Mouse (Mus musculus) c-Kit-negative CD71-positive TER-119-positive erythroid progenitor cells, embryonic 14.5 days (primary cell): ENCODE results near the gene Tlr5.

ENCODE experiments used
- DNase-seq: peaks from one replicate; pipeline ENCODE4 v3.0.0-alpha.2; 2013; ENCODE audit warnings: low read depth, low spot score

Gene Tlr5

GRCm38 (mm10) chr1:182990092-182990762 lies 35.6 kb downstream of the Tlr5 start:
- no peak for DNase-seq

DNA sequence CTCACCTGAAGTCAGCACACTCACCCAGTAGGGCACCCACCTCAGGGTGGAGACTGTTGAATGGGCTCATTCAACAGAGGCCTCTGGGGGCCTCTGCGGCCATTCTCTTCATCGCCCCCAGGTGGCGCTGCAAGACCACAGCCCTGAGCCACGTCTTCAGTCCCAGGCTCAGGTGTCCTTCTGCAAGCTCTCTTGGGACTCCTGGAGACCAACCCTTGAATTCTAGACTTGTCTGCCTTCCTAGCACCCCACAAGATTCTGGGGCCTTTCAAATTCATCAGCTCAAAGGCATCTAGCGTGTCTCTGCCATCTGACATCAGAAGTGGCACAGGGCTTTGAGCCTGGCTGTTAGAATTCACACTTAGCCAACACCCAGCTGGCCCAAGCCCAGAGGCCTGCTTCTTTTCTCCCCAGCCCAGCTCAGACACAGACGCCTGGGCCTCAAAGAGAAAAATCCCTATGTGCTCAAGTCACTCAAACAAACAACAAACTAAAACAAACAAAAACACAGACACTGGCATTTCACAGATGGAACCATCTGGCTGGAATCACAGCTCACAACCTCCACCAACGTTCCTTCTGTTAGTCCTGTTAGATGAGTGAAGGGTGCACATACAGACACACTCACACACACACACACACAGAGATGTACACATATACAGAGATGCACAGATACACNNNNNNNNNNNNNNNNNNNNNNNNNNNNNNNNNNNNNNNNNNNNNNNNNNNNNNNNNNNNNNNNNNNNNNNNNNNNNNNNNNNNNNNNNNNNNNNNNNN lies 36.6 kb downstream of the Tlr5 start:
- peak; percentile 8 for DNase-seq
